Mouse (Mus musculus): ENCODE measurements at regions not wholly inside any gene's neighbourhood (a gene's known extent, or its start where the extent isn't known, plus 50 kb on each side); places are given as distances from the start of the nearest gene placed in this dataset.

- WGBS (ENCODE audit: insufficient replicate concordance) = 69% methylated on average over 5 of the region's 5 CpGs
- Histone ChIP-seq H3K27ac (peak overlapping the region; percentile 37), H3K9ac (no peak overlapping the region), H3K4me2 (no peak overlapping the region), H3K4me1 (peaks cover 15% of the 10 kb centered on the region; the same call in 1 of the 2 replicates), H3K9me3 (replicated peaks) (no peaks in the 10 kb centered on the region), H3K4me3 (no peak overlapping the region), H3K36me3 (no peaks in the 10 kb centered on the region), H3K27me3 (replicated peaks) (no peaks in the 10 kb centered on the region)
- ATAC-seq = peak; percentile 62
Measured at GRCm38 (mm10) chr12:109521199-109521780, 68.7 kb downstream of the Dlk1 start.

- no peak overlapping the region for H3K4me3 ChIP-seq
- peaks cover 11% of the 10 kb centered on the region; the same call in 1 of the 2 replicates for H3K4me1 ChIP-seq
- no peak overlapping the region for H3K4me2 ChIP-seq
- H3K27me3 ChIP-seq (replicated peaks) = no peaks in the 10 kb centered on the region
- ATAC-seq = no peak
- peak overlapping the region; percentile 27; the same call in 1 of the 2 replicates for H3K27ac ChIP-seq
- H3K9me3 ChIP-seq (replicated peaks) = no peaks in the 10 kb centered on the region
- no peaks in the 10 kb centered on the region for H3K36me3 ChIP-seq
- 44% methylated on average over 8 of the region's 8 CpGs for WGBS (ENCODE audit: insufficient replicate concordance)
- H3K9ac ChIP-seq = no peak overlapping the region
Measured at GRCm38 (mm10) chr12:109520414-109520813, 67.8 kb downstream of the Dlk1 start.

DNA sequence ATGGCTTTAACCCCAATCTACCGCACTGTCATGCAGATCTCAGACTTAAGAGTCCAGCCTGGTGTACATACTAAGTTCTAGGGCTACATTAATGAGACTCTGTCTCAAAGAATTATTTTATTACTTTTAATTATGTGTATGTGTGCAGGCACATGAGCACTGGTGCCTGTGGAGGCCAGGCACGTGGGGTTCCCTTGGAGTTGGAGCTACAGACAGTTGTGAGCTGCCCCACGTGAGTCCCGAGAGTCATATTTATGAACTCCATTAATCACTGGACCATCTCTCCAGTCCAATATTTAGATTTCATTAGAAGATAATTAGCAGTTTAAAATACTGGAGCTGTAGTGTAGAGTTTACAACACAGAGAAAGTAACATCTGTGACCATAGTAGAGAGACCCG lies 67.2 kb downstream of the Dlk1 start:
- Histone ChIP-seq H3K27me3 (replicated peaks) (no peaks in the 10 kb centered on the region), H3K4me1 (peaks cover 11% of the 10 kb centered on the region; the same call in 1 of the 2 replicates), H3K9ac (no peak overlapping the region), H3K4me2 (no peak overlapping the region), H3K27ac (0 out of 2 replicates have a peak overlapping the region, but pooled peaks have one; percentile 18), H3K36me3 (no peaks in the 10 kb centered on the region), H3K4me3 (no peak overlapping the region), H3K9me3 (replicated peaks) (no peaks in the 10 kb centered on the region)
- no peak for ATAC-seq
- WGBS (ENCODE audit: insufficient replicate concordance) = 67% methylated on average over 5 of the region's 5 CpGs

DNA sequence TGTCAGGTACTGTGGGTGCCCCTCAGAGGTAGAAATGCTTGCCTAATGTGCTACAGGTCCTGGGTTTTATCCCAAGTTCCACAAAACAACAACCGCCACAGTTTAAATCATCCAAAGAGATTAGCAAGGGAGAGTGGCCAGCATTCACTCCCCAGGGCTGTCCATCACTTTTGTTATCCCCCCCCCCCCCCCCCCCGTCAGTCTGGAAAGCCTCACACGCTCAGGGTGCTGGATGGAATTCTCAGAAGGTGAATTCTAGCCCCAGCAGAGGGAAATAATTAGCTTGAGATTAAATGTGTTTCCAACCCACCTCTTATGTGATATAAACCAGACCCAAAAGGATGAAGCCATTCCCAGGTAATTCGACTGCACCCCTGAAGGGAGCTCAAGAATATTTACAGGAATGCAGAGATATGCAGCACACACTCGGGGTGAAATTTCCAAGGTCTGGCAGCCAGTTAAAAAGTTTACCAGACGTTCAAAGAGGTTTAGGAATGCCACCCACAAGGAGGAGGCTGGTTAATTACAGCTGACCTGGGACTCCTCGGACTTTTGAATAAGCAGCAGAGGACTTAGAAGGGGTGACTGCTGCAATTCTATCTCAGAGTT lies 65.9 kb downstream of the Dlk1 start:
- H3K9ac ChIP-seq = no peak overlapping the region
- H3K27ac ChIP-seq = no peak overlapping the region
- ATAC-seq = no peak
- H3K9me3 ChIP-seq (replicated peaks) = no peaks in the 10 kb centered on the region
- no peak overlapping the region for H3K4me3 ChIP-seq
- H3K4me1 ChIP-seq = peaks cover 13% of the 10 kb centered on the region; the same call in 1 of the 2 replicates
- H3K36me3 ChIP-seq = no peaks in the 10 kb centered on the region
- no peaks in the 10 kb centered on the region for H3K27me3 ChIP-seq (replicated peaks)
- no peak overlapping the region for H3K4me2 ChIP-seq
- 40% methylated on average over 6 of the region's 7 CpGs for WGBS (ENCODE audit: insufficient replicate concordance)

DNA sequence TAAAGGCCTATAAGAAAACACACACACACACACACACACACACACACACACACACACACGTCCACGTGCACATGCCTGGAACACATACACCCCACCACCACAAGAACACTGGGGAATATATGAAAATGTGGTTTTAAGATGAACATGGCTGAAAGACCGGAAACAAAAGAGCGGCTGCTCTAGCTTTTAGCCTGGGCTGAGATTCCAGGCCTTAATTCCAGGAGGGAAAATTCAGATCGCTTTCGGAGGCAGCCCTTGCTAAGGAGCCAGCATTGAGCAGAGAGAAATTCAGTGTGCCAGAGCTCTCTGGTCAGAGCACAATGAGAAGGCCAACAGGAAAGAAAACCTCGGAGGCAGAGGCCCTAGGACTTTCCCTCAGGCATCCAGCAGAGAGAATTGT lies 65.1 kb downstream of the Dlk1 start:
- H3K27me3 ChIP-seq (replicated peaks) = no peaks in the 10 kb centered on the region
- H3K4me2 ChIP-seq = no peak overlapping the region
- WGBS (ENCODE audit: insufficient replicate concordance) = 64% methylated on average over 7 of the region's 7 CpGs
- H3K36me3 ChIP-seq = no peaks in the 10 kb centered on the region
- no peak for ATAC-seq
- no peaks in the 10 kb centered on the region for H3K9me3 ChIP-seq (replicated peaks)
- peaks cover 21% of the 10 kb centered on the region for H3K4me1 ChIP-seq
- no peak overlapping the region for H3K4me3 ChIP-seq
- no peak overlapping the region for H3K27ac ChIP-seq
- H3K9ac ChIP-seq = no peak overlapping the region

GRCm38 (mm10) chr12:109516961-109517360 lies 64.3 kb downstream of the Dlk1 start:
- Histone ChIP-seq H3K9me3 (replicated peaks) (no peaks in the 10 kb centered on the region), H3K27me3 (replicated peaks) (no peaks in the 10 kb centered on the region), H3K27ac (0 out of 2 replicates have a peak overlapping the region, but pooled peaks have one; percentile 22), H3K4me3 (no peak overlapping the region), H3K9ac (no peak overlapping the region), H3K4me1 (peaks cover 29% of the 10 kb centered on the region), H3K4me2 (no peak overlapping the region), H3K36me3 (no peaks in the 10 kb centered on the region)
- WGBS (ENCODE audit: insufficient replicate concordance) = 56% methylated on average over 4 of the region's 4 CpGs
- no peak for ATAC-seq

GRCm38 (mm10) chr12:109514292-109514818 lies 61.7 kb downstream of the Dlk1 start:
- WGBS (ENCODE audit: insufficient replicate concordance) = 68% methylated on average over 9 of the region's 9 CpGs

More at GRCm38 (mm10) chr12:109514292-109514818, 61.7 kb downstream of the Dlk1 start:
- Histone ChIP-seq H3K4me3 (no peak overlapping the region), H3K4me2 (no peak overlapping the region), H3K9ac (no peak overlapping the region), H3K9me3 (replicated peaks) (no peaks in the 10 kb centered on the region), H3K27ac (no peak overlapping the region), H3K36me3 (no peaks in the 10 kb centered on the region), H3K27me3 (replicated peaks) (no peaks in the 10 kb centered on the region), H3K4me1 (peaks cover 38% of the 10 kb centered on the region)
- no peak for ATAC-seq
